In genomic region chr3:147966379-147966778, GRCm38 (mm10) we compare ENCODE assay signal across 13 mouse cellular contexts.
DNase-seq lines count a peak whose midpoint lies in the region; ATAC-seq and TF ChIP-seq lines count a peak whose summit lies in the region.
"Had no signal": no experiment of that assay in that cellular context is flagged by ENCODE, and none has a peak within 500 bp of the region (broad histone marks: within the 10 kb centered on the region; RNA-seq: fewer than 3 reads in every experiment).

No protein-coding gene starts in this region.

- peak overlapping the region; percentile 40 for H3K4me2 ChIP-seq in heart, postnatal 0 days (ENCODE audit: low read depth, low read length)
- H3K4me2 ChIP-seq in limb, embryonic 12.5 days = peak overlapping the region; percentile 21; the same call in 1 of the 2 replicates
- H3K4me2 ChIP-seq: embryonic facial prominence, embryonic 13.5 days; liver, embryonic 11.5 days had no signal

- no peaks in the 10 kb centered on the region for H3K27me3 ChIP-seq in heart, postnatal 0 days (ENCODE audit: control insufficient read depth, insufficient read depth, low read length)
- 0 out of 2 replicates have a peak, but pooled peaks cover 2% of the 10 kb centered on the region for H3K27me3 ChIP-seq in limb, embryonic 12.5 days
- H3K27me3 ChIP-seq: embryonic facial prominence, embryonic 13.5 days had no signal

- H3K36me3 ChIP-seq in heart, postnatal 0 days (replicated peaks; ENCODE audit: control insufficient read depth, insufficient read depth, low read length) = no peaks in the 10 kb centered on the region
- no peaks in the 10 kb centered on the region for H3K36me3 ChIP-seq in limb, embryonic 12.5 days
- H3K36me3 ChIP-seq: embryonic facial prominence, embryonic 13.5 days had no signal

- no peak overlapping the region; the same call in 1 of the 2 replicates for H3K27ac ChIP-seq in heart, postnatal 0 days (ENCODE audit: low read depth)
- no peak overlapping the region for H3K27ac ChIP-seq in limb, embryonic 12.5 days
- H3K27ac ChIP-seq: embryonic facial prominence, embryonic 13.5 days; layer of hippocampus, adult 2 months had no signal

- WGBS in heart, postnatal 0 days = 40% methylated on average over 12 of the region's 12 CpGs
- 23% methylated on average over 12 of the region's 12 CpGs for WGBS in limb, embryonic 12.5 days

- no peak; the same call in 1 of the 2 replicates for ATAC-seq in heart, postnatal 0 days (ENCODE audit: insufficient read depth, low read depth)
- no peak for ATAC-seq in limb, embryonic 12.5 days (ENCODE audit: insufficient number of reproducible peaks, insufficient read depth, low FRiP score, low TSS enrichment, low read depth)

- 0 out of 2 replicates have a peak overlapping the region, but pooled peaks have one; percentile 13 for H3K4me3 ChIP-seq in heart, postnatal 0 days (ENCODE audit: low read depth, low read length)
- H3K4me3 ChIP-seq in limb, embryonic 12.5 days (replicated peaks) = no peak overlapping the region
- H3K4me3 ChIP-seq: embryonic facial prominence, embryonic 13.5 days; layer of hippocampus, adult 2 months had no signal

- H3K4me1 ChIP-seq in heart, postnatal 0 days (ENCODE audit: control insufficient read depth, insufficient read depth) = no peaks in the 10 kb centered on the region
- peaks cover 17% of the 10 kb centered on the region for H3K4me1 ChIP-seq in limb, embryonic 12.5 days (replicated peaks)

- H3K9ac ChIP-seq in heart, postnatal 0 days (replicated peaks; ENCODE audit: low read depth, low read length) = no peak overlapping the region
- H3K9ac ChIP-seq in limb, embryonic 12.5 days (replicated peaks) = no peak overlapping the region
- H3K9ac ChIP-seq: embryonic facial prominence, embryonic 13.5 days had no signal

- TF ChIP-seq CTCF in heart, postnatal 0 days (IDR thresholded peaks at IDR 0.05; ENCODE audit: low read depth) = no peak

- TF ChIP-seq EP300 in heart, postnatal 0 days (IDR thresholded peaks at IDR 0.05; ENCODE audit: low read depth) = no peak

- no peak for DNase-seq in heart, postnatal 0 days (ENCODE audit: low spot score)
- DNase-seq in heart, adult 8-10 months (ENCODE audit: low spot score) = no peak
- peak; percentile 14 for DNase-seq in gastrocnemius, postnatal 25 days
- peak; percentile 18 for DNase-seq in retina, adult 2 months (ENCODE audit: low read depth, low spot score)
- DNase-seq in spleen, postnatal 36 days (ENCODE audit: low spot score in 2 of 2) = no peak
- DNase-seq in urinary bladder, adult 2 months (ENCODE audit: low spot score) = no peak
- DNase-seq: cerebellum, adult 9-10 months; kidney, adult 18-20 months; lung, postnatal 14 days had no signal

- H3K9me3 ChIP-seq in heart, postnatal 0 days (replicated peaks; ENCODE audit: control insufficient read depth, low read length) = no peaks in the 10 kb centered on the region
- H3K9me3 ChIP-seq in limb, embryonic 12.5 days = no peaks in the 10 kb centered on the region
- H3K9me3 ChIP-seq: embryonic facial prominence, embryonic 13.5 days had no signal

Comparison
In these comparisons a context has a peak if more than half of its experiments do, and no peak if none do; other contexts are left out.
1. DNase-seq: peak in gastrocnemius, postnatal 25 days (single experiment) and retina, adult 2 months (single experiment); none in heart, postnatal 0 days (single experiment), heart, adult 8-10 months (single experiment), spleen, postnatal 36 days (0 of 2) and urinary bladder, adult 2 months (single experiment).